In the genomic region with DNA sequence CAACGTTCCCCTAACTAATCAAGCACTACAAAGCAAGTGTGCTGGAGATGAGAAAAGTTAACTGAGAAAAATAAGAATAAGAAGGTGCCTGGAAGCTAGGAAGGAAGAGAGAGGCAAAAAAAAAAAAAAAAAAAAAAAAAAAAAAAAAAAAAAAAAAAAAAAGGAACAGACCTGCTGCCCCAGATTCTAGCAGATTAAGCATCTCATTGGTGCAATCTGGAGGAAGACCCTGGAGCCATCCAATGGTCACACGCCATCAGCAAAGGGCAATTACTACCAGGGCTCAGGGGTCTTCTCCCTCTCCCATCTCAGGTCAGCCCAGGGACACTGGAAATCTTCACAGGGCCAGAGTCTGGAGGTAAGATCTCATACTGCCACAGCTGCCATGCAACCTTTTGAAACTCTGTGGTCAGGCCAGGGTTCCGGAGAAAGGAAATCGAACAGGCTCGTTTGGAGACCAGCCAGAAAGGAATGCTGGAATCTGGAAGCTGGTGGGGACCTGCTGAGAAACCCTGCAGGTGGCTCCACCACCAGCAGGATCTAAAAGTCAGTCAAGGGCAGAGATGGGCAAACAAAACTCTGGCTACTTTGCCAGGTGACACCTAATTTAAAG, we compare ENCODE assay signal across 9 mouse cellular contexts. TPM values are rescaled to one million over a fixed set of nuclear protein-coding genes. Genes with fewer than 3 reads are reported as not detected.
DNase-seq lines count a peak whose midpoint lies in the region; ATAC-seq and TF ChIP-seq lines count a peak whose summit lies in the region.
"Had no signal": no experiment of that assay in that cellular context is flagged by ENCODE, and none has a peak within 500 bp of the region (broad histone marks: within the 10 kb centered on the region; RNA-seq: fewer than 3 reads in every experiment).

No protein-coding gene starts in this region.

- no peak for TF ChIP-seq EP300 in heart, adult 2 months (IDR thresholded peaks at IDR 0.05; ENCODE audit: insufficient read depth, low read depth, low read length)

- H3K4me3 ChIP-seq in heart, adult 2 months = no peak overlapping the region
- no peak overlapping the region for H3K4me3 ChIP-seq in intestine, embryonic 14.5 days (ENCODE audit: low read depth, low read length)
- H3K4me3 ChIP-seq in liver, embryonic 13.5 days (replicated peaks) = no peak overlapping the region

- peak in 1 of 2 experiments; percentile 59 for DNase-seq in heart, adult 2 months
- no peak for DNase-seq in heart, postnatal 4 days
- peak; percentile 90 for DNase-seq in MN1 (ENCODE audit: low spot score)
- DNase-seq in intestine, embryonic 14.5 days (ENCODE audit: low spot score) = peak; percentile 57
- no peak for DNase-seq in liver, embryonic 13.5 days
- no peak for DNase-seq in frontal cortex, postnatal 36 days (ENCODE audit: low spot score in 2 of 2)
- DNase-seq in layer of hippocampus, postnatal 10 days (ENCODE audit: low spot score in 2 of 2) = no peak
- no peak for DNase-seq in c-Kit-positive CD71-positive TER-119-positive erythroid progenitor cells, embryonic 14.5 days (ENCODE audit: low spot score)
- DNase-seq: cerebellum, adult 8-10 months had no signal

- WGBS in heart, adult 2 months = 24% methylated on average over 5 of the region's 5 CpGs
- WGBS in intestine, embryonic 14.5 days = 38% methylated on average over 5 of the region's 5 CpGs
- WGBS in liver, embryonic 13.5 days (ENCODE audit: insufficient replicate concordance) = 27% methylated on average over 5 of the region's 5 CpGs

- H3K27ac ChIP-seq in heart, adult 2 months = peak overlapping the region; percentile 93
- no peak overlapping the region for H3K27ac ChIP-seq in intestine, embryonic 14.5 days (ENCODE audit: low read depth)
- peak overlapping the region; percentile 29 for H3K27ac ChIP-seq in liver, embryonic 13.5 days

- H3K4me1 ChIP-seq in heart, adult 2 months (ENCODE audit: control insufficient read depth, insufficient read depth, low read length) = peaks cover 54% of the 10 kb centered on the region
- H3K4me1 ChIP-seq in intestine, embryonic 14.5 days (replicated peaks; ENCODE audit: control insufficient read depth, insufficient read depth, low read length) = peaks cover 41% of the 10 kb centered on the region
- H3K4me1 ChIP-seq in liver, embryonic 13.5 days (replicated peaks) = peaks cover 76% of the 10 kb centered on the region

- H3K79me2 ChIP-seq in heart, adult 2 months (replicated peaks; ENCODE audit: control insufficient read depth, insufficient read depth, low read length) = peaks cover 5% of the 10 kb centered on the region

- TF ChIP-seq CTCF in heart, adult 2 months (IDR thresholded peaks at IDR 0.05) = no peak

- intact Hi-C loops in heart, adult 2 months (cut with DNase I) = no loop called here

- TF ChIP-seq POLR2A in heart, adult 2 months (IDR thresholded peaks at IDR 0.05; ENCODE audit: insufficient read depth, low read depth, low read length) = no peak

- no peak for ATAC-seq in intestine, embryonic 14.5 days (replicated peaks; ENCODE audit: low FRiP score, low TSS enrichment, low read depth)
- ATAC-seq in liver, embryonic 13.5 days (ENCODE audit: low read depth) = no peak

- H3K9me3 ChIP-seq in intestine, embryonic 14.5 days (ENCODE audit: control insufficient read depth, low read length) = no peaks in the 10 kb centered on the region
- H3K9me3 ChIP-seq in liver, embryonic 13.5 days (replicated peaks) = no peaks in the 10 kb centered on the region

- H3K4me2 ChIP-seq in intestine, embryonic 14.5 days (ENCODE audit: low read length) = no peak overlapping the region
- H3K4me2 ChIP-seq in liver, embryonic 13.5 days = no peak overlapping the region

- H3K36me3 ChIP-seq in heart, adult 2 months (ENCODE audit: control insufficient read depth, insufficient read depth, low read length) = peaks cover 9% of the 10 kb centered on the region
- H3K36me3 ChIP-seq in intestine, embryonic 14.5 days (ENCODE audit: control insufficient read depth, insufficient read depth, low read length) = no peaks in the 10 kb centered on the region
- H3K36me3 ChIP-seq in liver, embryonic 13.5 days = 0 out of 2 replicates have a peak, but pooled peaks cover 3% of the 10 kb centered on the region

- no peaks in the 10 kb centered on the region for H3K27me3 ChIP-seq in heart, adult 2 months (ENCODE audit: control insufficient read depth, insufficient read depth, low read length)
- H3K27me3 ChIP-seq in intestine, embryonic 14.5 days (replicated peaks; ENCODE audit: control insufficient read depth, insufficient read depth, low read length) = no peaks in the 10 kb centered on the region
- no peaks in the 10 kb centered on the region for H3K27me3 ChIP-seq in liver, embryonic 13.5 days

- H3K9ac ChIP-seq in heart, adult 2 months (ENCODE audit: low read depth, low read length) = no peak overlapping the region
- H3K9ac ChIP-seq in intestine, embryonic 14.5 days (ENCODE audit: low read length) = no peak overlapping the region
- H3K9ac ChIP-seq in liver, embryonic 13.5 days = no peak overlapping the region

RNA-seq across cellular contexts. Expression of a gene that starts 49.6 kb away (rescaled TPM):
- 100 to 1,000 TPM; 134 to 135 TPM for total RNA-seq in heart, adult 2 months (2021)
- polyA plus RNA-seq in heart, adult 2 months (2012; rRNA removed) = 69.4 and 121 TPM in 2 replicates
- 10 to 100 TPM; 82.2 to 85.0 TPM for total RNA-seq in heart, postnatal 4 days (2021)
- polyA plus RNA-seq in intestine, embryonic 14.5 days (2014; fragmentation: Nextera tagmentation; extraction: Ambion mirVana) = 20.9 and 24.6 TPM in 2 replicates
- 7.4 and 9.5 TPM in 2 replicates for polyA plus RNA-seq in liver, embryonic 13.5 days (2015; fragmentation: Nextera tagmentation; extraction: Ambion mirVana)
- total RNA-seq in layer of hippocampus, postnatal 10 days (2021) = 10 to 100 TPM; 14.3 to 15.5 TPM

Comparison
In these comparisons a context has a peak if more than half of its experiments do, and no peak if none do; other contexts are left out.
1. DNase-seq: peak in MN1 (single experiment) and intestine, embryonic 14.5 days (single experiment); none in heart, postnatal 4 days (single experiment), liver, embryonic 13.5 days (single experiment), frontal cortex, postnatal 36 days (0 of 2), layer of hippocampus, postnatal 10 days (0 of 2) and c-Kit-positive CD71-positive TER-119-positive erythroid progenitor cells, embryonic 14.5 days (single experiment).
2. RNA of a gene that starts 49.6 kb away (total RNA-seq): 134 to 135 TPM in heart, adult 2 months and 82.2 to 85.0 TPM in heart, postnatal 4 days; 14.3 to 15.5 TPM in layer of hippocampus, postnatal 10 days; every median in the first group is over 4 times any median in the second.